Mouse (Mus musculus) intestine, embryonic 15.5 days (tissue): Measurements from ENCODE around the gene Ggt1. TPM values are rescaled to one million over a fixed set of nuclear protein-coding genes. Genes with fewer than 3 reads are reported as not detected.

Experiments used
- ATAC-seq: fragments of 200-750 bp; cut with Nextera tagmentation; 2 replicates; pipeline ENCODE4 v1.8.0; 2017; ENCODE audit warnings: moderate TSS enrichment, moderate library complexity
- H3K27ac ChIP-seq: fragments of 300-500 bp; sonication (generic); 2 replicates; pipeline ENCODE4 v1.5.1; 2015; ENCODE audit warnings: mild to moderate bottlenecking, inconsistent platforms
- H3K27me3 ChIP-seq: fragments of 300-500 bp; sonication (generic); replicated peaks from 2 replicates; pipeline ENCODE4 v1.6.1; 2015; ENCODE audit warnings: inconsistent platforms
- H3K36me3 ChIP-seq: fragments of 300-500 bp; sonication (generic); 2 replicates; pipeline ENCODE4 v1.6.1; 2015; ENCODE audit warnings: inconsistent platforms
- H3K4me1 ChIP-seq: fragments of 300-500 bp; sonication (generic); replicated peaks from 2 replicates; pipeline ENCODE4 v1.6.1; 2015; ENCODE audit warnings: inconsistent platforms
- H3K4me2 ChIP-seq: fragments of 300-500 bp; sonication (generic); replicated peaks from 2 replicates; pipeline ENCODE4 v1.6.1; 2015; ENCODE audit warnings: mild to moderate bottlenecking, inconsistent platforms
- H3K4me3 ChIP-seq: fragments of 300-500 bp; sonication (generic); replicated peaks from 2 replicates; pipeline ENCODE4 v1.5.1; 2015; ENCODE audit warnings: inconsistent platforms
- H3K9ac ChIP-seq: fragments of 300-500 bp; sonication (generic); 2 replicates; pipeline ENCODE4 v1.6.1; 2015; ENCODE audit warnings: inconsistent platforms
- H3K9me3 ChIP-seq: fragments of 300-500 bp; sonication (generic); 2 replicates; pipeline ENCODE4 v1.6.1; 2016; ENCODE audit warnings: inconsistent platforms
- WGBS: fragments of 180-500 bp; shearing (Covaris S2); methylation state at CpG from one replicate; pipeline ENCODE4 v1.1.7; 2015; 5-methylcytosine and 5-hydroxymethylcytosine counted together
- polyA plus RNA-seq: library from polyadenylated mRNA; unstranded; fragments of >200 nt; fragmentation: Nextera tagmentation; extraction: Ambion mirVana; gene quantifications from 2 replicates; pipeline ENCODE4 v1.2.1, GENCODE M21; 2015

Ggt1 gene
- polyA plus RNA-seq, 1 experiment from 2014 or later = 46.5 TPM

GRCm38 (mm10) chr10:75610486-75610885, 49.1 kb downstream of the Ggt1 start:
- H3K9me3 ChIP-seq = no peaks in the 10 kb centered on the region

GRCm38 (mm10) chr10:75616044-75616443, 54.6 kb downstream of the Ggt1 start:
- Histone ChIP-seq H3K9ac (no peak overlapping the region), H3K27ac (no peak overlapping the region), H3K4me1 (no peaks in the 10 kb centered on the region), H3K27me3 (no peaks in the 10 kb centered on the region), H3K4me3 (no peak overlapping the region), H3K4me2 (no peak overlapping the region), H3K36me3 (no peaks in the 10 kb centered on the region), H3K9me3 (no peaks in the 10 kb centered on the region)
- ATAC-seq = no peak
- WGBS = 85% methylated on average over 4 of the region's 4 CpGs

More at GRCm38 (mm10) chr10:75610486-75610885, 49.1 kb downstream of the Ggt1 start:
- Histone ChIP-seq H3K9ac (no peak overlapping the region), H3K27ac (no peak overlapping the region), H3K27me3 (no peaks in the 10 kb centered on the region), H3K4me1 (no peaks in the 10 kb centered on the region), H3K36me3 (no peaks in the 10 kb centered on the region), H3K4me3 (no peak overlapping the region), H3K4me2 (no peak overlapping the region)
- ATAC-seq = no peak
- WGBS = 45% methylated on average over 7 of the region's 7 CpGs

GRCm38 (mm10) chr10:75620818-75621217, 59.4 kb downstream of the Ggt1 start:
- Histone ChIP-seq H3K36me3 (no peaks in the 10 kb centered on the region), H3K4me3 (no peak overlapping the region), H3K27me3 (no peaks in the 10 kb centered on the region), H3K4me2 (no peak overlapping the region), H3K9me3 (no peaks in the 10 kb centered on the region), H3K4me1 (no peaks in the 10 kb centered on the region), H3K9ac (no peak overlapping the region), H3K27ac (no peak overlapping the region)
- no peak for ATAC-seq
- WGBS = 55% methylated on average over 3 of the region's 3 CpGs

GRCm38 (mm10) chr10:75625920-75626319, 64.5 kb downstream of the Ggt1 start:
- ATAC-seq = no peak
- WGBS = 37% methylated on average over 6 of the region's 6 CpGs
- no peaks in the 10 kb centered on the region for H3K36me3 ChIP-seq

DNA sequence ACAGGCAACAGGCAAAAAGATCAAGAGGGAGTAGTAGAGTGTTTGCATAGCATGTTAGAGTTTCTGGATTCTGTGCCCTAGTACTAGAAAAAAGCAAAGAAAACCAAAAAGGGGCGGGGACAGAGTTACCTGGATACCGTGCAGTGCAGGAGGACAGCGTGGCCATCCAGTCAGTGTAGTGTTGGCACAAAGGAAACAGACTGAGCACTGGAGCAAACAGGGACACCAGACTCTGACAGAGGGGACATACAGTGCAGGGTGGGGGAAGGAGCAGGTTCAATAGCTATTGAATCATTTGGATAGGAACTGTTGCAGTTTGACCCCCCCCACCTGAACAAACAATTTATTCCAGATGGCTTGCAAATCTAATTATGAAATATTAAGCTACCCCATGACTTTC, 65.6 kb downstream of the Ggt1 start:
- WGBS = 57% methylated on average over 3 of the region's 3 CpGs
- no peaks in the 10 kb centered on the region for H3K36me3 ChIP-seq
- H3K9ac ChIP-seq = no peak overlapping the region
- H3K27me3 ChIP-seq = no peaks in the 10 kb centered on the region
- no peak overlapping the region for H3K27ac ChIP-seq
- no peak overlapping the region for H3K4me2 ChIP-seq
- 0 out of 2 replicates have a peak, but pooled peaks cover 3% of the 10 kb centered on the region for H3K4me1 ChIP-seq
- H3K9me3 ChIP-seq = no peaks in the 10 kb centered on the region
- no peak for ATAC-seq
- no peak overlapping the region for H3K4me3 ChIP-seq

More at GRCm38 (mm10) chr10:75625920-75626319, 64.5 kb downstream of the Ggt1 start:
- H3K4me2 ChIP-seq = no peak overlapping the region
- no peak overlapping the region for H3K27ac ChIP-seq
- H3K9me3 ChIP-seq = no peaks in the 10 kb centered on the region
- H3K4me3 ChIP-seq = no peak overlapping the region
- 0 out of 2 replicates have a peak, but pooled peaks cover 3% of the 10 kb centered on the region for H3K4me1 ChIP-seq
- no peaks in the 10 kb centered on the region for H3K27me3 ChIP-seq
- H3K9ac ChIP-seq = no peak overlapping the region

DNA sequence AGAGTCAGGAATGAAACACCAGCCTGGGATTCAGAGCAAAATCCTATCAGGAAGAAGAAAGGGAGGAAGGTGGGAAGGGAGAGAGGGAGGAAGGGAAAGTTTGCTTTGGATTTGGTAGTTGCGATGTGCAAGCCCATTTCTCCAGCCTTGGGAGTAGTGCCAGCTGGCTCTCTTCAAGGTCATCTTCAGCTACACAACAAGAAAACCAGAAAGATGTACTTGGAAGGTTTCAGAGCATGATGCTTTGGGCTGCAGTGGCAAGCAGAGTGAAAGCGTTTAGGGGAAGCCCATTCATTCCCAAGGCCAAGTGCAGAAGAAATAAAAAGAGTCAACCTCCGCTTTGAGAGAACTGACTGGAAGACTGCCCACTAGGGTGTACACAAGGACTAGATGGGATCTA, 66.1 kb downstream of the Ggt1 start:
- H3K36me3 ChIP-seq = no peaks in the 10 kb centered on the region
- no peak overlapping the region for H3K27ac ChIP-seq
- H3K9me3 ChIP-seq = no peaks in the 10 kb centered on the region
- H3K4me2 ChIP-seq = no peak overlapping the region
- WGBS = 60% methylated on average over 3 of the region's 3 CpGs
- no peak for ATAC-seq
- no peak overlapping the region for H3K9ac ChIP-seq
- H3K4me1 ChIP-seq = 0 out of 2 replicates have a peak, but pooled peaks cover 3% of the 10 kb centered on the region
- no peak overlapping the region for H3K4me3 ChIP-seq
- no peaks in the 10 kb centered on the region for H3K27me3 ChIP-seq

- no peaks in the 10 kb centered on the region for H3K9me3 ChIP-seq
- peaks cover 6% of the 10 kb centered on the region; the same call in 1 of the 2 replicates for H3K4me1 ChIP-seq
- no peaks in the 10 kb centered on the region for H3K36me3 ChIP-seq
- no peak overlapping the region for H3K4me3 ChIP-seq
- H3K9ac ChIP-seq = no peak overlapping the region
- no peak overlapping the region for H3K4me2 ChIP-seq
- peak; percentile 50; the same call in 1 of the 2 replicates for ATAC-seq
- H3K27me3 ChIP-seq = no peaks in the 10 kb centered on the region
- H3K27ac ChIP-seq = no peak overlapping the region
- WGBS = 35% methylated on average over 5 of the region's 5 CpGs
Measured at GRCm38 (mm10) chr10:75632633-75633032, 71.2 kb downstream of the Ggt1 start.

DNA sequence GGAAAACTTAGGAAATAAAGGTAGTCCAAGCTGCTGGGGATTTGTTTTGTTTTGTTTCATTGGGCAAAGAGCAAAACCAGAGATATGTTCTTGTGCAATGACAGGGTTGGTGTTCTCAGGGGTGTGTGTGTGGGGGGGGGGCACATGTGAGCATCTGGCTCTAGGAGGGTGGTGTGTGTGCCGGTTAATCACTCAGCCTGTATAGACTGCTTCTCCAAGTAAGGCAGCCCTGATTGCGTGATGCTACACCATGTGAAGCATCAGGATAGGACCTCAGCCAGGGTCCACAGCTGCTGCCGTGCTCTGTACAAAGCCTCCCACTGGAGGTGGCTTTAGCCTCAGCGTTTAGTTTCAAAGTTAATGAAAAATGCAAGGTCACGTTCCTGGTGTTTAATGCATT, 71.6 kb downstream of the Ggt1 start:
- Histone ChIP-seq H3K4me2 (no peak overlapping the region), H3K27me3 (no peaks in the 10 kb centered on the region), H3K4me1 (peaks cover 6% of the 10 kb centered on the region; the same call in 1 of the 2 replicates), H3K4me3 (no peak overlapping the region), H3K27ac (no peak overlapping the region), H3K36me3 (no peaks in the 10 kb centered on the region), H3K9me3 (no peaks in the 10 kb centered on the region), H3K9ac (no peak overlapping the region)
- no peak for ATAC-seq
- WGBS = 65% methylated on average over 5 of the region's 5 CpGs

- Histone ChIP-seq H3K4me3 (no peak overlapping the region), H3K4me2 (no peak overlapping the region), H3K9me3 (no peaks in the 10 kb centered on the region), H3K9ac (no peak overlapping the region), H3K27ac (no peak overlapping the region), H3K4me1 (peaks cover 6% of the 10 kb centered on the region; the same call in 1 of the 2 replicates), H3K27me3 (no peaks in the 10 kb centered on the region), H3K36me3 (no peaks in the 10 kb centered on the region)
- 76% methylated on average over 12 of the region's 14 CpGs for WGBS
- ATAC-seq = no peak
Measured at GRCm38 (mm10) chr10:75633576-75634139, 72.3 kb downstream of the Ggt1 start.

DNA sequence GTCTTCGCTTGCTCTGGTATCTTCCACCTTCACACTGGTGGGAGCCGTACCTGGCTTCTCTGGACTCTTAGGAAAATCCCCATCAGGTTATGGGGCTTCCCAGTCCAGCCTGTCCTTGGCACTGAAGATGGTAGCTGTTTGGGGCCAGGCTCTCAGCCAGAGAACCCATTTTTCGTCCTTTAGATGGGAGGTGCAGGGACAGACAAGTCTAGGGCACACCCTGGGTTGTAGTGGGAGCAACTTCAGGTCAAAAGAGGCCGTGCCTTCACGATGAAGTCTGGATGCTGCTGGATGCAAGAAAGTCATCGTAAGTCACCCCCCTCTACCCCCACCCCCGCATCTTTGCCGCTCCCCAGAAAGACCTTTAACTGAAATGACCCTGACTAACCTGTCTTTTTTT, 73.2 kb downstream of the Ggt1 start:
- no peak for ATAC-seq
- Histone ChIP-seq H3K9ac (no peak overlapping the region), H3K4me1 (peaks cover 6% of the 10 kb centered on the region; the same call in 1 of the 2 replicates), H3K27ac (no peak overlapping the region), H3K9me3 (no peaks in the 10 kb centered on the region), H3K4me2 (no peak overlapping the region), H3K36me3 (no peaks in the 10 kb centered on the region), H3K4me3 (no peak overlapping the region), H3K27me3 (no peaks in the 10 kb centered on the region)
- 94% methylated on average over 8 of the region's 8 CpGs for WGBS

- ATAC-seq = no peak
- Histone ChIP-seq H3K4me1 (peaks cover 7% of the 10 kb centered on the region; the same call in 1 of the 2 replicates), H3K27me3 (no peaks in the 10 kb centered on the region), H3K9me3 (no peaks in the 10 kb centered on the region), H3K27ac (no peak overlapping the region), H3K4me2 (no peak overlapping the region), H3K9ac (no peak overlapping the region), H3K4me3 (no peak overlapping the region), H3K36me3 (no peaks in the 10 kb centered on the region)
- 70% methylated on average over 14 of the region's 14 CpGs for WGBS
Measured at GRCm38 (mm10) chr10:75635019-75635692, 73.8 kb downstream of the Ggt1 start.

DNA sequence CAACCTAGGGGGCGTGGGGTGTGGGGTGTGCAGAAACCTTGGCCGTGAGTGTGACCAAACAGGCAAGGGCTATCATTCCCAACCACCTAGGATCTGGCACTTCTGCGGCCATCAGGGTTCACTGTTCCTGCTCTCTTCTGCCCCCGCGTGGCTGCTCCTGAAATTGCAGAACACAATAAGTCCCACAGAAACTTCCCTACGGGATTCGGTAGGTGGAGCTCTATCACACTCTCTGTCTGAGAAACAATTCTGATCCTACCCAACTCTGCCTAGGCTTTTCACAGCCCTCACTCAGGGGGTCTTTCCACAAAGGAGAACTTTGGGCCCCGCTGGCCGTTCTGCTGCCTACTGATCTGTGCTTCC, 74.3 kb downstream of the Ggt1 start:
- WGBS = 11% methylated on average over 9 of the region's 9 CpGs
- H3K9ac ChIP-seq = no peak overlapping the region
- no peaks in the 10 kb centered on the region for H3K9me3 ChIP-seq
- H3K4me3 ChIP-seq = no peak overlapping the region
- no peak overlapping the region for H3K27ac ChIP-seq
- H3K4me1 ChIP-seq = peaks cover 9% of the 10 kb centered on the region; the same call in 1 of the 2 replicates
- no peaks in the 10 kb centered on the region for H3K36me3 ChIP-seq
- ATAC-seq = peak; percentile 46; the same call in 1 of the 2 replicates
- no peaks in the 10 kb centered on the region for H3K27me3 ChIP-seq
- H3K4me2 ChIP-seq = no peak overlapping the region
